Mouse (Mus musculus) neural tube, embryonic 11.5 days (tissue): ENCODE results near the gene Mettl27. TPM values are rescaled to one million over a fixed set of nuclear protein-coding genes. Genes with fewer than 3 reads are reported as not detected.

Source experiments
- ATAC-seq: fragments of 200-750 bp; cut with Nextera tagmentation; 2 replicates; pipeline ENCODE4 v1.8.0; 2017; ENCODE audit warnings: moderate number of reproducible peaks, mild to moderate bottlenecking, moderate TSS enrichment, moderate library complexity; ENCODE audit not compliant: insufficient read depth, low FRiP score, low TSS enrichment
- DNase-seq: peaks from one replicate; pipeline ENCODE4 v3.0.0-alpha.2; 2015; ENCODE audit warnings: low spot score
- H3K27ac ChIP-seq: fragments of 300-500 bp; sonication (generic); 2 replicates; pipeline ENCODE4 v1.5.1; 2014; ENCODE audit warnings: low read depth, mild to moderate bottlenecking, low read length
- H3K27me3 ChIP-seq: fragments of 300-500 bp; sonication (generic); 2 replicates; pipeline ENCODE4 v1.6.1; 2014; ENCODE audit warnings: mild to moderate bottlenecking, low read length, mixed read lengths; ENCODE audit not compliant: control insufficient read depth, insufficient read depth
- H3K36me3 ChIP-seq: fragments of 300-500 bp; sonication (generic); 2 replicates; pipeline ENCODE4 v1.6.1; 2014; ENCODE audit warnings: mild to moderate bottlenecking, low read length, moderate library complexity, mixed read lengths; ENCODE audit not compliant: control insufficient read depth, insufficient read depth
- H3K4me1 ChIP-seq: fragments of 300-500 bp; sonication (generic); 2 replicates; pipeline ENCODE4 v1.6.1; 2014; ENCODE audit warnings: low read length, mixed read lengths; ENCODE audit not compliant: control insufficient read depth, insufficient read depth
- H3K4me2 ChIP-seq: fragments of 300-500 bp; sonication (generic); 2 replicates; pipeline ENCODE4 v1.6.1; 2014; ENCODE audit warnings: low read depth, mild to moderate bottlenecking, moderate library complexity
- H3K4me3 ChIP-seq: fragments of 300-500 bp; sonication (generic); 2 replicates; pipeline ENCODE4 v1.5.1; 2014; ENCODE audit warnings: low read depth, low read length
- H3K9ac ChIP-seq: fragments of 300-500 bp; sonication (generic); 2 replicates; pipeline ENCODE4 v1.6.1; 2014; ENCODE audit warnings: mild to moderate bottlenecking, low read length
- H3K9me3 ChIP-seq: fragments of 300-500 bp; sonication (generic); 2 replicates; pipeline ENCODE4 v1.6.1; 2016; ENCODE audit warnings: low read length; ENCODE audit not compliant: control insufficient read depth
- WGBS: fragments of 180-500 bp; shearing (Covaris S2); extraction: QIAGEN DNeasy Blood & Tissue Kit; methylation state at CpG from one replicate; pipeline ENCODE4 v1.1.7; 2014; 5-methylcytosine and 5-hydroxymethylcytosine counted together
- polyA plus RNA-seq: library from polyadenylated mRNA; unstranded; fragments of >200 nt; fragmentation: Nextera tagmentation; extraction: Ambion mirVana; gene quantifications from 2 replicates; pipeline ENCODE4 v1.2.1, GENCODE M21; 2014

Gene Mettl27
- polyA plus RNA-seq = 8.7 and 11.6 TPM in 2 replicates

- under 1% methylated on average over 41 of the region's 41 CpGs for WGBS
- Histone ChIP-seq H3K36me3 (no peaks in the 10 kb centered on the region), H3K27ac (no peak within 1 kb of the TSS), H3K4me1 (no peaks in the 10 kb centered on the region), H3K9ac (peak within 1 kb of the TSS; percentile 74), H3K4me3 (peak within 1 kb of the TSS; percentile 56), H3K27me3 (no peaks in the 10 kb centered on the region), H3K9me3 (no peaks in the 10 kb centered on the region), H3K4me2 (peak within 1 kb of the TSS; percentile 73)
- ATAC-seq (peak; percentile 93), DNase-seq (peak; percentile 91)
Measured at GRCm38 (mm10) chr5:134932179-134932902, at the start of gene Mettl27. TSS of gene Mettl27 (plus strand) at chr5:134932368.

DNA sequence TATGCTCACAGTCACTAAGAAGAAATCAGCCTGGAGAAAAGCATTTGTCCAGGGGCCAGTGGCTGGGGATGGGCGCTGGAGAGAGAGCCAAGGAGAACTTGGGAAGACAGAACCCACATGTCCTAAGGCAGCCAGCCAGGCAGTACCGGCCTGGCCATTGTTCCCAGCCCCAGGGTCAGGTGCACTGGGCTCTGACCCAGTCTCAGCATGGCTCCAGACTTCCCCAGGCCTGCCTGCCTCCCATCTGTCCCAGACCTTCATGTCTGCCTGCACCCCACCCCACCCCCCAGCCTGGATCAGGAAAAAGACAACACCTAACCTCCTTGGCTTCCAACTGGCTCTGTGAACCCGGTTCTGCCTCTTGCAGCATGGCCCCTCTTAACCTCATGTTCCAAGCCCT lies 49.1 kb upstream of the Mettl27 start:
- 68% methylated on average over 3 of the region's 3 CpGs for WGBS

GRCm38 (mm10) chr5:134887447-134888335 lies 44.5 kb upstream of the Mettl27 start:
- DNase-seq (peak; percentile 30), ATAC-seq (no peak)
- Histone ChIP-seq H3K36me3 (no peaks in the 10 kb centered on the region), H3K27me3 (no peaks in the 10 kb centered on the region), H3K4me1 (no peaks in the 10 kb centered on the region), H3K4me3 (no peak overlapping the region), H3K27ac (no peak overlapping the region), H3K9me3 (no peaks in the 10 kb centered on the region), H3K4me2 (no peak overlapping the region), H3K9ac (no peak overlapping the region; the same call in 1 of the 2 replicates)
- WGBS = 62% methylated on average over 18 of the region's 18 CpGs

More for the DNA sequence above, 49.1 kb upstream of the Mettl27 start:
- DNase-seq = no peak
- Histone ChIP-seq H3K9ac (no peak overlapping the region), H3K4me2 (no peak overlapping the region), H3K36me3 (no peaks in the 10 kb centered on the region), H3K27ac (no peak overlapping the region), H3K9me3 (no peaks in the 10 kb centered on the region), H3K4me3 (no peak overlapping the region), H3K27me3 (no peaks in the 10 kb centered on the region), H3K4me1 (no peaks in the 10 kb centered on the region)
- no peak for ATAC-seq

- ATAC-seq (no peak), DNase-seq (no peak)
- Histone ChIP-seq H3K9ac (no peak overlapping the region), H3K36me3 (no peaks in the 10 kb centered on the region), H3K4me3 (no peak overlapping the region), H3K4me1 (no peaks in the 10 kb centered on the region), H3K27ac (no peak overlapping the region), H3K27me3 (no peaks in the 10 kb centered on the region), H3K9me3 (no peaks in the 10 kb centered on the region), H3K4me2 (no peak overlapping the region)
- WGBS = 86% methylated on average over 7 of the region's 7 CpGs
Measured at GRCm38 (mm10) chr5:134888505-134888904, 43.7 kb upstream of the Mettl27 start.

DNA sequence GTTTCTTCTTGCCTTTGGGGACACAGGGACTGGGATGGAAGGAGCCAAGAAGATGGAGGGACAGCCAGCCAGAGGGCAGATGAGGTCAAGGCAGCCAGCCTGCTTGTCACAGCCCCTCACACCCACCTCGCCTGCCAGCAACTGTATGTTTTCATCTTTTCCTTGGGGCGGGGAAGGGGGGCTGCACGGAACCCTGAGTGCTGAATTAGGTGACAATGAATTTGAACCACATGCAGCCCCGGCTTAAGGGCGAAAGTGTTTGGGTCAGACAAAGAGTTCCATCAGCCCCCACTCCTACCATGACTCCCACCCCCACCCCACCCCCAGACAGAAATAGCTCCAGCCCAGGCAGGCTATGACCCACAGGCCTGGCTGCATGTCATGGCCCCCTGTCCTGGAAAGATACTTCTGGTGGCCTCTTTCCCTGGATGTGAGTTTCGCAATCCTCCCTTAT lies 41.5 kb upstream of the Mettl27 start:
- Histone ChIP-seq H3K4me2 (no peak overlapping the region), H3K4me3 (no peak overlapping the region), H3K27me3 (no peaks in the 10 kb centered on the region), H3K9ac (no peak overlapping the region), H3K36me3 (no peaks in the 10 kb centered on the region), H3K4me1 (no peaks in the 10 kb centered on the region), H3K27ac (no peak overlapping the region), H3K9me3 (no peaks in the 10 kb centered on the region)
- 88% methylated on average over 6 of the region's 6 CpGs for WGBS
- ATAC-seq = no peak
- no peak for DNase-seq

- ATAC-seq (no peak), DNase-seq (no peak)
- no peaks in the 10 kb centered on the region for H3K9me3 ChIP-seq
- H3K9ac ChIP-seq = no peak overlapping the region
- H3K4me1 ChIP-seq = no peaks in the 10 kb centered on the region
- WGBS = 77% methylated on average over 8 of the region's 8 CpGs
- no peak overlapping the region for H3K4me3 ChIP-seq
- no peak overlapping the region for H3K27ac ChIP-seq
- H3K36me3 ChIP-seq = no peaks in the 10 kb centered on the region
- H3K27me3 ChIP-seq = no peaks in the 10 kb centered on the region
- no peak overlapping the region for H3K4me2 ChIP-seq
Measured at GRCm38 (mm10) chr5:134891552-134891951, 40.6 kb upstream of the Mettl27 start.

- no peak for DNase-seq
- ATAC-seq = no peak
- WGBS = 84% methylated on average over 5 of the region's 5 CpGs
Measured at GRCm38 (mm10) chr5:134892717-134893116, 39.5 kb upstream of the Mettl27 start.

DNA sequence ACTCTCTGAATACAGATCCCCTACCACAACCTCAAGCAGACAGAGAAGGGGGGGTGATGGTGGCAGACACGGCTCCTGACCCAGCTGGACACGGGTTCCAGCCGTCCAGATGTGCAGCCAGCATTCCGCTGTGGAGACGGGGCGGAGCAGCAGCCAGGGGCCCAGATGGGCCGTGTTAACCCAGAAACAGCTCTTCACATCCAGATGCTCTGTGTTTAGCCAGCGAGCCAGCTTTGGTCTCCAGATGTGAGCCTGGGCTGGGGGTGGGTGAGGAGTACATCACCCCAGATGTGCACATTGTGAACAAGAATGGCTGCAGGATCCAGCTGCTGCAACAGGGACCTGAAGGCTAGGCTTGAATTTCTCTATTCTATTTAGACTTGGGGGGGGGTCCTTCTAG lies 36.9 kb upstream of the Mettl27 start:
- H3K4me1 ChIP-seq = no peaks in the 10 kb centered on the region
- 60% methylated on average over 8 of the region's 8 CpGs for WGBS
- no peaks in the 10 kb centered on the region for H3K27me3 ChIP-seq
- H3K9me3 ChIP-seq = no peaks in the 10 kb centered on the region
- DNase-seq (peak; percentile 60), ATAC-seq (no peak)
- H3K27ac ChIP-seq = no peak overlapping the region
- H3K4me3 ChIP-seq = no peak overlapping the region
- H3K36me3 ChIP-seq = no peaks in the 10 kb centered on the region
- no peak overlapping the region for H3K4me2 ChIP-seq
- H3K9ac ChIP-seq = no peak overlapping the region

More at GRCm38 (mm10) chr5:134892717-134893116, 39.5 kb upstream of the Mettl27 start:
- Histone ChIP-seq H3K9me3 (no peaks in the 10 kb centered on the region), H3K4me1 (no peaks in the 10 kb centered on the region), H3K27me3 (no peaks in the 10 kb centered on the region), H3K27ac (no peak overlapping the region), H3K4me2 (no peak overlapping the region), H3K4me3 (no peak overlapping the region), H3K36me3 (no peaks in the 10 kb centered on the region), H3K9ac (no peak overlapping the region)
